22 mouse cellular contexts compared by ENCODE assay signal in the genomic region with DNA sequence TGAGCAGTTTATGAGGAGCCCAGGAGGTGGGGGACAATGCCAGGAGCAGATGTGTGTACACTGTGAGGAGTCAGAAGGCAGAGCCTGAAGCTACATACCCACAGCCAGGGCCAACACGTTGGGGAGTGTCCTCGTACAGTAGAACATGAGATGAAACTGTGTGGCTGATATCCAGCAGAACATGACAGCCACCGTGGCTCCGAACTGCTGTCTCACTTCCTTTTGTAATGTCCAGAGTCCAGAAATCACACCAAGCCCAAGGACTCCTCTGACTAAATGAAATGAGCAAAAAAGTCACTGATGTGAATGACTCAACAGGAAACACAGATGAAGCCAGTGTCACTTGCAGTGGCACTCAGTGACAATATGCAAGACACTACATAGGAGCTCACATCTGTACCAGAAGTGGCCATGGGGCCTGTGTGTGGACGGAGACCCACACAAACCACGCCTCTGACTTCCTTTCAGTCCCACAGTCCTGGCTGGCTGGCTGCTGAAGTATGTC. TPM values are rescaled to one million over a fixed set of nuclear protein-coding genes. Genes with fewer than 3 reads are reported as not detected.
DNase-seq lines count a peak whose midpoint lies in the region; ATAC-seq lines count a peak whose summit lies in the region.
"Had no signal": no experiment of that assay in that cellular context is flagged by ENCODE, and none has a peak within 500 bp of the region (broad histone marks: within the 10 kb centered on the region; RNA-seq: fewer than 3 reads in every experiment).

No protein-coding gene starts in this region.

- peak; percentile 85 for DNase-seq in heart, adult 11 months
- no peak for DNase-seq in heart, postnatal 4 days
- DNase-seq in embryo, embryonic 10.5 days (ENCODE audit: low spot score), result no peak
- DNase-seq: adrenal gland, postnatal 25 days; cerebellum, adult 11 months; cerebellum, adult 9-10 months; cerebellum, postnatal 36 days; gastrocnemius, postnatal 36 days; heart, adult 2 months; heart, postnatal 14 days; kidney, adult 2 months had no signal

- ATAC-seq in megakaryocyte, adult 5-6 weeks (ENCODE audit: poor library complexity, severe bottlenecking), result no peak
- peak; percentile 22 for ATAC-seq in common myeloid progenitor, adult 5-6 weeks (replicated peaks; ENCODE audit: low read depth, poor library complexity, severe bottlenecking)
- ATAC-seq in megakaryocyte progenitor cell, adult 5-6 weeks (replicated peaks; ENCODE audit: poor library complexity), result peak; percentile 5; the same call in 1 of the 2 replicates
- ATAC-seq: CD4-positive, CD25-positive, alpha-beta regulatory T cell, adult 4 months; forebrain, embryonic 15.5 days had no signal

- peaks cover 90% of the 10 kb centered on the region for H3K4me1 ChIP-seq in megakaryocyte, embryonic 14.5 days

- peak overlapping the region; percentile 86 for H3K4me3 ChIP-seq in megakaryocyte, embryonic 14.5 days (replicated peaks)
- H3K4me3 ChIP-seq: embryonic facial prominence, embryonic 12.5 days; forebrain, embryonic 15.5 days; heart, adult 2 months; heart, embryonic 15.5 days; hindbrain, embryonic 10.5 days; hindbrain, embryonic 15.5 days had no signal

- peaks cover 66% of the 10 kb centered on the region for H3K36me3 ChIP-seq in megakaryocyte, embryonic 14.5 days (replicated peaks; ENCODE audit: low read length)

- H3K9me3 ChIP-seq in megakaryocyte, embryonic 14.5 days, result no peaks in the 10 kb centered on the region
- H3K9me3 ChIP-seq: embryonic facial prominence, embryonic 12.5 days; forebrain, embryonic 15.5 days; G1E; heart, embryonic 15.5 days; hindbrain, embryonic 10.5 days; hindbrain, embryonic 15.5 days had no signal

- H3K27me3 ChIP-seq in megakaryocyte, embryonic 14.5 days (replicated peaks), result no peaks in the 10 kb centered on the region
- H3K27me3 ChIP-seq: embryonic facial prominence, embryonic 12.5 days; forebrain, embryonic 15.5 days; heart, embryonic 15.5 days; hindbrain, embryonic 15.5 days had no signal

RNA-seq across cellular contexts. Expression of gene Alg12, which starts 3.9 kb away (rescaled TPM):
- 1 to 10 TPM; 6.6 to 9.0 TPM for total RNA-seq in heart, postnatal 4 days (2021)
- 1.6 and 6.8 TPM in 2 replicates for polyA plus RNA-seq in megakaryocyte, embryonic 14.5 days (2012; ENCODE audit: insufficient read depth, low replicate concordance)
- 11.0 and 13.0 TPM in 2 replicates for total RNA-seq in megakaryocyte, adult 5-6 weeks (2015)
- 5.1 and 5.7 TPM in 2 replicates for total RNA-seq in megakaryocyte, adult 5-6 weeks (2017)
- total RNA-seq in common myeloid progenitor, adult 5-6 weeks (2017), result 1.8 and 5.0 TPM in 2 replicates
- total RNA-seq in megakaryocyte progenitor cell, adult 5-6 weeks (2015), result 10.9 and 18.2 TPM in 2 replicates
- total RNA-seq in megakaryocyte progenitor cell, adult 5-6 weeks (2017), result 7.9 and 10.3 TPM in 2 replicates

RNA-seq across cellular contexts. Expression of gene Creld2, which starts 4.2 kb away (rescaled TPM):
- total RNA-seq in heart, postnatal 4 days (2021), result 10 to 100 TPM; 20.2 to 25.7 TPM
- polyA plus RNA-seq in megakaryocyte, embryonic 14.5 days (2012; ENCODE audit: insufficient read depth, low replicate concordance), result 18.5 and 51.3 TPM in 2 replicates
- total RNA-seq in megakaryocyte, adult 5-6 weeks (2015), result 21.5 and 22.2 TPM in 2 replicates
- total RNA-seq in megakaryocyte, adult 5-6 weeks (2017), result 38.6 and 41.4 TPM in 2 replicates
- 55.5 and 67.1 TPM in 2 replicates for total RNA-seq in common myeloid progenitor, adult 5-6 weeks (2017)
- 65.2 and 68.1 TPM in 2 replicates for total RNA-seq in megakaryocyte progenitor cell, adult 5-6 weeks (2015)
- 117 and 124 TPM in 2 replicates for total RNA-seq in megakaryocyte progenitor cell, adult 5-6 weeks (2017)

RNA-seq across cellular contexts. Expression of gene Pim3, which starts 46.7 kb away (rescaled TPM):
- 10 to 100 TPM; 36.8 to 40.2 TPM for total RNA-seq in heart, postnatal 4 days (2021)
- 14.1 and 18.1 TPM in 2 replicates for polyA plus RNA-seq in megakaryocyte, embryonic 14.5 days (2012; ENCODE audit: insufficient read depth, low replicate concordance)
- total RNA-seq in megakaryocyte, adult 5-6 weeks (2015), result 6.9 and 12.5 TPM in 2 replicates
- total RNA-seq in megakaryocyte, adult 5-6 weeks (2017), result 3.3 and 4.7 TPM in 2 replicates
- 11.9 and 12.3 TPM in 2 replicates for total RNA-seq in common myeloid progenitor, adult 5-6 weeks (2017)
- total RNA-seq in megakaryocyte progenitor cell, adult 5-6 weeks (2015), result 11.0 and 18.0 TPM in 2 replicates
- total RNA-seq in megakaryocyte progenitor cell, adult 5-6 weeks (2017), result 11.1 and 14.3 TPM in 2 replicates
